Mouse (Mus musculus): ENCODE results near the gene Cadps2. TPM values are rescaled to one million over a fixed set of nuclear protein-coding genes. Genes with fewer than 3 reads are reported as not detected.
A peak's percentile ranks its signal among the peaks of the same experiment; 100 is the strongest.

Gene Cadps2
- polyA plus RNA-seq (2015; fragmentation: Nextera tagmentation; extraction: Ambion mirVana) = 7.4 and 7.9 TPM in 2 replicates

DNA sequence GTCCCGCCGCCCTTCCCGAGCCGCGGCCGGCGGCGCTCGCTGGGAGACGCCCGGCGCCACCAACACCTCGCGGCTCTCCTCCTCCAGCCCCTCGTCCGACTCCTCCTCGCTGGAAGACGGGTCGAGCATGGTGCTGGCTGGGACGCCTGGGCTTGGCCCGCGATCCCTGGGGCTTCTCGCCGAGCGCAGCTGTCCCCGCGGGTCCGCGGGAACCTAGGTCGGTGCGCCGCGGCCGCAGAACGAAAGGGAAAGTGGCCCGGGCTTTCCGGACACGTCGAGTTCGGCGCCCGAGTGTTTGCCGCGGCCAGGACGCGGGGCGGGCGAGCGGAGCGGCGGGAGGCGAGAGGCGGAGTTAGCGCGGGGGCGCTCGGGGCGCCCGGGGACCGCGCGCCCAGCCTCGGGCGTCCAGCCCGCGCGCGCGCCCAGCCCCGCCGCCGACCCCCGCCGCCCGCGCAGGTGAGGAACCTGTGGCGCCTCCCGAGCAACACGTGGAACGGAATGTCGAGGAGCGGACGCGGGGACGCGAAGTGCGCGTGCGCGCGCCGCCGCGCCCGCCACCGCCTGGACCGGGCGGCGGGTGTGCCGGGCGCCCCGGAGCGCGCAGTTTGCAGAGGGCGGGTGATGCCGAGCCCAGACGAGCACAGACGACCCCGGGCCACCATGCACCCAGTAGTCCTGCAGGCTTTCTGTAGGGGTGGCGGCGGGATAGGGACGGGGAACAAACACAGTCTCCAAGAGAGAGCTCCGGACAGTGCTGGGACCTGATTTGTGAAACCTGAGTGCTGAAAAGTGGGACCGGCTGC, at the start of gene Cadps2:
Gene Cadps2, minus strand, starts transcription at position 413 of the 803 bp plus-strand sequence.
- Histone ChIP-seq H3K9ac (ENCODE audit: low read length) (peak within 1 kb of the TSS; percentile 81), H3K4me1 (replicated peaks; ENCODE audit: control insufficient read depth, insufficient read depth, low read length) (peaks cover 9% of the 10 kb centered on the region), H3K9me3 (ENCODE audit: control insufficient read depth, low read length) (no peaks in the 10 kb centered on the region), H3K27ac (ENCODE audit: low read length) (peak within 1 kb of the TSS; percentile 78), H3K4me3 (ENCODE audit: low read length) (peak within 1 kb of the TSS; percentile 78), H3K27me3 (ENCODE audit: control insufficient read depth, insufficient read depth, low read depth, low read length) (peaks cover 5% of the 10 kb centered on the region), H3K4me2 (ENCODE audit: low read depth, low read length) (peak within 1 kb of the TSS; percentile 66), H3K36me3 (ENCODE audit: control insufficient read depth, insufficient read depth, low read length) (no peaks in the 10 kb centered on the region)
- ATAC-seq (ENCODE audit: low read depth) = peak; percentile 87
- under 1% methylated on average over 71 of the region's 114 CpGs for WGBS

DNA sequence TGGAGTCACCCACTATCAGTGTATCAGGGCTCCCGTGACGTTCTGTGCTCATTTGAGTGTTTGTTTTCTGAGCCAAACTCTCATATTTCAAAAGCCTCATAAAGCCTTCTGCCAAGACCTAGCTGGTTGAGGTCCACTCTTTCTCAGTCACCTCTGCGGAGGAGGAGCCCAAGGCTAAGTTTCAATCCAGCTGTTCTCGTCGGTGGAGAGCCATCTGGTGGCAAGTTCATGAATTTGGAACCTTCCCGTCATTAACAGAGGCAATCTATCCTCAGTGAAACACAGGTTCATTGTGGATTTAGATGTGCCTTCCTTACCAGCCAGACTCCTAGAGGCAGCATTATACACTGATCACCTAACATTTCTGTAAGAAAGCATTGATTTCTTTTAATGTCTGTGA, 47.2 kb upstream of the Cadps2 start:
- Histone ChIP-seq H3K4me3 (ENCODE audit: low read length) (no peak overlapping the region), H3K36me3 (ENCODE audit: control insufficient read depth, insufficient read depth, low read length) (no peaks in the 10 kb centered on the region), H3K9me3 (ENCODE audit: control insufficient read depth, low read length) (no peaks in the 10 kb centered on the region), H3K4me2 (ENCODE audit: low read depth, low read length) (no peak overlapping the region), H3K4me1 (replicated peaks; ENCODE audit: control insufficient read depth, insufficient read depth, low read length) (no peaks in the 10 kb centered on the region), H3K27me3 (ENCODE audit: control insufficient read depth, insufficient read depth, low read depth, low read length) (no peaks in the 10 kb centered on the region), H3K27ac (ENCODE audit: low read length) (no peak overlapping the region), H3K9ac (ENCODE audit: low read length) (no peak overlapping the region)
- WGBS = 3% methylated on average over 6 of the region's 6 CpGs
- ATAC-seq (ENCODE audit: low read depth) = peak; percentile 74

- Histone ChIP-seq H3K36me3 (ENCODE audit: control insufficient read depth, insufficient read depth, low read length) (no peaks in the 10 kb centered on the region), H3K4me1 (replicated peaks; ENCODE audit: control insufficient read depth, insufficient read depth, low read length) (no peaks in the 10 kb centered on the region), H3K9ac (ENCODE audit: low read length) (no peak overlapping the region), H3K27me3 (ENCODE audit: control insufficient read depth, insufficient read depth, low read depth, low read length) (no peaks in the 10 kb centered on the region), H3K9me3 (ENCODE audit: control insufficient read depth, low read length) (no peaks in the 10 kb centered on the region), H3K4me3 (ENCODE audit: low read length) (no peak overlapping the region), H3K4me2 (ENCODE audit: low read depth, low read length) (no peak overlapping the region), H3K27ac (ENCODE audit: low read length) (no peak overlapping the region)
- 83% methylated on average over 4 of the region's 4 CpGs for WGBS
- ATAC-seq (ENCODE audit: low read depth) = no peak
Observed at GRCm38 (mm10) chr6:23876765-23877408, 37.7 kb upstream of the Cadps2 start.

GRCm38 (mm10) chr6:23876363-23876762, 37.1 kb upstream of the Cadps2 start:
- WGBS = 60% methylated on average over 4 of the region's 4 CpGs
- no peaks in the 10 kb centered on the region for H3K36me3 ChIP-seq (ENCODE audit: control insufficient read depth, insufficient read depth, low read length)
- H3K27ac ChIP-seq (ENCODE audit: low read length) = no peak overlapping the region
- H3K4me1 ChIP-seq (replicated peaks; ENCODE audit: control insufficient read depth, insufficient read depth, low read length) = no peaks in the 10 kb centered on the region
- H3K9ac ChIP-seq (ENCODE audit: low read length) = no peak overlapping the region
- H3K4me2 ChIP-seq (ENCODE audit: low read depth, low read length) = no peak overlapping the region
- ATAC-seq (ENCODE audit: low read depth) = no peak
- H3K4me3 ChIP-seq (ENCODE audit: low read length) = no peak overlapping the region
- H3K9me3 ChIP-seq (ENCODE audit: control insufficient read depth, low read length) = no peaks in the 10 kb centered on the region
- no peaks in the 10 kb centered on the region for H3K27me3 ChIP-seq (ENCODE audit: control insufficient read depth, insufficient read depth, low read depth, low read length)

DNA sequence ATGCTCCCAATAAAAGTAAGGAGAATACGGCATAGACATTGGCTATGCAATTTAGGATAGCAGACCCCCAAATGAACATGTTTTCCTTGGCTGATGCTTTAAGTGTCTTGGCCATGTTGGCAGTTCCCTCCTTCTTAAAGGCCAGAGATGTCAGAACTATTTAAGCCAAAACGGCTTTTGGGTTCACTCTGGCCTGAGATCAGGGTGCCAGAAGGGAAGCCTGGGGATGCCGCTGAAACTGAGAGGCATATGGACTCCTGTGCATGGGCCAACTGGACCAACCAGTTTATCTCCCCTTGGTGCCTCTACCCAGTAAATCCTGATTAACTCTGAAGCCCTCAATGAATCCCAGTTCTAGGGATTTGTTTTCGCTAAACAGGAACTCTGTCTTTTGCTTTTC, 34.6 kb upstream of the Cadps2 start:
- ATAC-seq (ENCODE audit: low read depth) = no peak
- H3K4me2 ChIP-seq (ENCODE audit: low read depth, low read length) = no peak overlapping the region
- H3K27ac ChIP-seq (ENCODE audit: low read length) = no peak overlapping the region
- no peaks in the 10 kb centered on the region for H3K36me3 ChIP-seq (ENCODE audit: control insufficient read depth, insufficient read depth, low read length)
- H3K9ac ChIP-seq (ENCODE audit: low read length) = no peak overlapping the region
- H3K4me3 ChIP-seq (ENCODE audit: low read length) = no peak overlapping the region
- no peaks in the 10 kb centered on the region for H3K27me3 ChIP-seq (ENCODE audit: control insufficient read depth, insufficient read depth, low read depth, low read length)
- WGBS = 76% methylated on average over 4 of the region's 4 CpGs
- no peaks in the 10 kb centered on the region for H3K9me3 ChIP-seq (ENCODE audit: control insufficient read depth, low read length)
- no peaks in the 10 kb centered on the region for H3K4me1 ChIP-seq (replicated peaks; ENCODE audit: control insufficient read depth, insufficient read depth, low read length)

DNA sequence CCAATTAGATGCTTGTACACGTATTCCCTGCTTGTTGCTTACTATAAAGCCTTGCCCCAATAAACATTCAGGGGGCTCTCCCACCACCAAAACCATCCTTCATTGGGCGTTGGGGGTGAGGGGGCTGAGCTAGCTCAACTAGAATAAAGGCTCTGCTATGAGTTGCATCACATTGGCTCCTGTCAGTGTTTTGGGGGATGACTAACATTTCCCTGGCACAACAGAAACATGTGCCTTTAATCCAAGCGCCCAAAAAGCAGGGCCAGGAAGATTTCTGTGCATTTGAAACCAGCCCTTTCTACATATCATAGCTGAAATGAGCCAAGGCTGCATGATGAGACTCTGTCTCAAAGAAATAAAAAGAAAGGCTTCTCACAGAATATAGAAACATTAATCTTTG, 34.0 kb upstream of the Cadps2 start:
- Histone ChIP-seq H3K27me3 (ENCODE audit: control insufficient read depth, insufficient read depth, low read depth, low read length) (no peaks in the 10 kb centered on the region), H3K4me1 (replicated peaks; ENCODE audit: control insufficient read depth, insufficient read depth, low read length) (no peaks in the 10 kb centered on the region), H3K9ac (ENCODE audit: low read length) (no peak overlapping the region), H3K4me3 (ENCODE audit: low read length) (no peak overlapping the region), H3K9me3 (ENCODE audit: control insufficient read depth, low read length) (no peaks in the 10 kb centered on the region), H3K4me2 (ENCODE audit: low read depth, low read length) (no peak overlapping the region), H3K27ac (ENCODE audit: low read length) (no peak overlapping the region), H3K36me3 (ENCODE audit: control insufficient read depth, insufficient read depth, low read length) (no peaks in the 10 kb centered on the region)
- ATAC-seq (ENCODE audit: low read depth) = no peak
- WGBS = 73% methylated on average over 3 of the region's 3 CpGs

DNA sequence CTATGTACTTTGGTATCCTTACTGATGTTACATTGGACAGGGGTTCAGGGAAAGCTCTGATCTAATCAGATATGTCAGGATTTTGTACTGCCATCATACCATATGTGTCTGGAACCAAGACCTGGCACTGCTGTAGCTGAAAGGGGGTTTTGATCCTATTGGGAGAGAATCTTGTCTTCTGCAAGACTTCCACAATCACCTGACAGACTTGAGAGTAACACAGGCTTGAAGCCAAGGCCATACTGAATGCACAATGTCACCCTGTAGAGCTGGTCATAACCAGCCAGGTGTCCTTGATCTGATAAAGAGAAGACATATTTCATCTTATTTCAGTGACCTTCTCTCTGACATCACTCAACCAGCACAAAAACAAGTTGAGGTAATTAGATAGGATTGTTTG, 30.8 kb upstream of the Cadps2 start:
- no peaks in the 10 kb centered on the region for H3K4me1 ChIP-seq (replicated peaks; ENCODE audit: control insufficient read depth, insufficient read depth, low read length)
- no peak overlapping the region for H3K27ac ChIP-seq (ENCODE audit: low read length)
- H3K4me3 ChIP-seq (ENCODE audit: low read length) = no peak overlapping the region
- H3K9me3 ChIP-seq (ENCODE audit: control insufficient read depth, low read length) = no peaks in the 10 kb centered on the region
- H3K27me3 ChIP-seq (ENCODE audit: control insufficient read depth, insufficient read depth, low read depth, low read length) = no peaks in the 10 kb centered on the region
- ATAC-seq (ENCODE audit: low read depth) = no peak
- no peak overlapping the region for H3K4me2 ChIP-seq (ENCODE audit: low read depth, low read length)
- H3K9ac ChIP-seq (ENCODE audit: low read length) = no peak overlapping the region
- no peaks in the 10 kb centered on the region for H3K36me3 ChIP-seq (ENCODE audit: control insufficient read depth, insufficient read depth, low read length)

DNA sequence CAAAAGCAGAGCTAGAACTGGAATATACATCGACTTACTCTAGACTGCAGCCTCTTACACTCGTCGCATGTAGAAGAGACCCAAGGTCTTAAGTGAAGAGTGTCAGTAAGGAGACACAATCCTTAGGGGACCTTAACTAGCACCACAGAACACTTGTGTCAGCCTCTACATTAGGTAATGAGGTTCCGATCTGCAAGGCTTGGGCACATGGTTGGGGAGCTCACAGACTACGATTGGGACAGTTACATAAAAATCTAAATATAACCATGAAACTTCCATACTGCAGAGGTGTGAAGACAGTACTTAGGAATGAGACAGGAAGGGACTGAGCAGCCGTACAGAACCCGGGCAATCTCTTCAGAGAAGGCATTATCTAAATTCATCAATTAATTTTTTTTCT, 27.1 kb upstream of the Cadps2 start:
- Histone ChIP-seq H3K4me3 (ENCODE audit: low read length) (no peak overlapping the region), H3K9ac (ENCODE audit: low read length) (no peak overlapping the region), H3K9me3 (ENCODE audit: control insufficient read depth, low read length) (no peaks in the 10 kb centered on the region), H3K4me1 (replicated peaks; ENCODE audit: control insufficient read depth, insufficient read depth, low read length) (no peaks in the 10 kb centered on the region), H3K27ac (ENCODE audit: low read length) (no peak overlapping the region), H3K36me3 (ENCODE audit: control insufficient read depth, insufficient read depth, low read length) (no peaks in the 10 kb centered on the region), H3K4me2 (ENCODE audit: low read depth, low read length) (no peak overlapping the region), H3K27me3 (ENCODE audit: control insufficient read depth, insufficient read depth, low read depth, low read length) (no peaks in the 10 kb centered on the region)
- WGBS = 83% methylated on average over 7 of the region's 7 CpGs
- no peak for ATAC-seq (ENCODE audit: low read depth)

GRCm38 (mm10) chr6:23853464-23853863, 14.2 kb upstream of the Cadps2 start:
- no peak for ATAC-seq (ENCODE audit: low read depth)
- 89% methylated on average over 11 of the region's 11 CpGs for WGBS
- no peak overlapping the region for H3K4me3 ChIP-seq (ENCODE audit: low read length)
- H3K9ac ChIP-seq (ENCODE audit: low read length) = no peak overlapping the region
- H3K36me3 ChIP-seq (ENCODE audit: control insufficient read depth, insufficient read depth, low read length) = no peaks in the 10 kb centered on the region
- no peak overlapping the region for H3K4me2 ChIP-seq (ENCODE audit: low read depth, low read length)
- no peaks in the 10 kb centered on the region for H3K9me3 ChIP-seq (ENCODE audit: control insufficient read depth, low read length)
- H3K27ac ChIP-seq (ENCODE audit: low read length) = no peak overlapping the region
- H3K27me3 ChIP-seq (ENCODE audit: control insufficient read depth, insufficient read depth, low read depth, low read length) = no peaks in the 10 kb centered on the region
- no peaks in the 10 kb centered on the region for H3K4me1 ChIP-seq (replicated peaks; ENCODE audit: control insufficient read depth, insufficient read depth, low read length)

Data from lung, embryonic 16.5 days (tissue).